Mouse (Mus musculus): ENCODE results near the gene Rab3c. TPM values are rescaled to one million over a fixed set of nuclear protein-coding genes. Genes with fewer than 3 reads are reported as not detected.

Rab3c gene
- 53.1 and 55.3 TPM in 2 replicates for polyA plus RNA-seq (2012; rRNA removed)

GRCm38 (mm10) chr13:110280563-110281144, at the start of gene Rab3c:
Gene Rab3c (minus strand): TSS chr13:110280996.

Other genes starting within 250 kb of the Rab3c start
- gene Gapt, start 76.2 kb upstream of the Rab3c start, polyA plus RNA-seq (2012; rRNA removed) = 0.07 and 0.11 TPM in 2 replicates
- 69.0 and 75.1 TPM in 2 replicates for gene Plk2, start 114.0 kb upstream of the Rab3c start, polyA plus RNA-seq (2012; rRNA removed)